In the genomic region with DNA sequence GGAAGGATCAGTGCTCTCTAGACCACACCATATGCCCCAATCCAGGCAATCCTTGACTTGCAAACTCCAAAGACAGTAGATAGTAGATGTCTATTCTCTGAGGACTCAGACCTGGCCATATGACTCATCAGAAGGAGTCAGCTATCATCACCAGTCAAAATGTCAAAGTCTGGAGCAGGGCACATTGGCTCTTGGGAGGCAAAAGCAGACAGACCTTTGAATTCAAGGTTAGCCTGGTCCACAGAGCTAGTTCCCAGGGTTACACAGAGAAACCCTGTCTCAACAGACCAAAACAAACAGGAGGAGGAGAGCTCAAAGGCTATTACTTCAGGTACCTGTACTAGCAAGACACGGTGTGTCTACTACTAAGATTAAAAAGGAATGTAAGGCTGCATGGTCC, we compare ENCODE assay signal across 14 mouse cellular contexts. TPM values are rescaled to one million over a fixed set of nuclear protein-coding genes. Genes with fewer than 3 reads are reported as not detected.
A peak's percentile ranks its signal among the peaks of the same experiment; 100 is the strongest.
DNase-seq lines count a peak whose midpoint lies in the region.
"Had no signal": no experiment of that assay in that cellular context is flagged by ENCODE, and none has a peak within 500 bp of the region (broad histone marks: within the 10 kb centered on the region; RNA-seq: fewer than 3 reads in every experiment).

No protein-coding gene starts in this region.

- peak; percentile 64 for DNase-seq in adrenal gland, adult 2 months
- no peak for DNase-seq in adrenal gland, postnatal 25 days
- DNase-seq in adrenal gland, postnatal 10 days: peak; percentile 21
- DNase-seq in adrenal gland, postnatal 36 days: peak; percentile 28 to 31
- DNase-seq in yolk sac, embryonic 10.5 days (ENCODE audit: low spot score): peak; percentile 57
- no peak for DNase-seq in cerebellum, postnatal 14 days
- DNase-seq in lung, postnatal 14 days: no peak
- DNase-seq in urinary bladder, postnatal 25 days (ENCODE audit: low spot score): no peak
- DNase-seq: cerebellum, adult 11 months; cerebellum, adult 18-20 months; cerebellum, adult 8-10 months; cerebellum, adult 9-11 months; cerebellum, postnatal 25 days; forebrain, postnatal 0 days had no signal

RNA-seq across cellular contexts. Expression of gene Snapc5, which starts 14.8 kb away (rescaled TPM):
- total RNA-seq in adrenal gland, adult 2 months (2021): 10 to 100 TPM; 26.0 to 28.5 TPM
- polyA plus RNA-seq in adrenal gland, adult 2 months (2012; rRNA removed): 2.1 and 2.2 TPM in 2 replicates
- total RNA-seq in adrenal gland, postnatal 25 days (2021): 23.2 and 25.0 TPM in 2 replicates
- total RNA-seq in adrenal gland, postnatal 10 days (2021): 10 to 100 TPM; 17.4 to 20.8 TPM
- 10 to 100 TPM; 20.7 to 21.3 TPM for total RNA-seq in adrenal gland, postnatal 36 days (2021)

RNA-seq across cellular contexts. Expression of gene Rpl4, which starts 20.7 kb away (rescaled TPM):
- 1,000 to 10,000 TPM in 1 of 2 experiments, 100 to 1,000 TPM in 1; 966 to 1,016 TPM for total RNA-seq in adrenal gland, adult 2 months (2021)
- polyA plus RNA-seq in adrenal gland, adult 2 months (2012; rRNA removed): 83.8 and 120 TPM in 2 replicates
- 896 and 928 TPM in 2 replicates for total RNA-seq in adrenal gland, postnatal 25 days (2021)
- 100 to 1,000 TPM; 901 to 923 TPM for total RNA-seq in adrenal gland, postnatal 10 days (2021)
- 1,000 to 10,000 TPM in 1 of 2 experiments, 100 to 1,000 TPM in 1; 960 to 1,012 TPM for total RNA-seq in adrenal gland, postnatal 36 days (2021)

RNA-seq across cellular contexts. Expression of gene Zwilch, which starts 21.0 kb away (rescaled TPM):
- total RNA-seq in adrenal gland, adult 2 months (2021): 1 to 10 TPM; 2.1 to 5.4 TPM
- 0.50 and 0.55 TPM in 2 replicates for polyA plus RNA-seq in adrenal gland, adult 2 months (2012; rRNA removed)
- 5.1 and 5.3 TPM in 2 replicates for total RNA-seq in adrenal gland, postnatal 25 days (2021)
- 10 to 100 TPM in 1 of 2 experiments, 1 to 10 TPM in 1; 5.9 to 12.8 TPM for total RNA-seq in adrenal gland, postnatal 10 days (2021)
- total RNA-seq in adrenal gland, postnatal 36 days (2021): 1 to 10 TPM; 2.7 to 4.0 TPM

RNA-seq across cellular contexts. Expression of gene Uchl4, which starts 41.1 kb away (rescaled TPM):
- total RNA-seq in adrenal gland, adult 2 months (2021): 1 to 10 TPM; 1.8 to 2.2 TPM
- not detected in 2 replicates for polyA plus RNA-seq in adrenal gland, adult 2 months (2012; rRNA removed)
- 2.6 and 2.9 TPM in 2 replicates for total RNA-seq in adrenal gland, postnatal 25 days (2021)
- total RNA-seq in adrenal gland, postnatal 10 days (2021): 1 to 10 TPM; 1.9 to 3.1 TPM
- 1 to 10 TPM; 2.5 to 2.7 TPM for total RNA-seq in adrenal gland, postnatal 36 days (2021)
- total RNA-seq: forebrain, postnatal 0 days had no signal

RNA-seq across cellular contexts. Expression of gene Map2k1, which starts 59.6 kb away (rescaled TPM):
- total RNA-seq in adrenal gland, adult 2 months (2021): 100 to 1,000 TPM in 1 of 2 experiments, 10 to 100 TPM in 1; 64.3 to 103 TPM
- 29.1 and 34.1 TPM in 2 replicates for polyA plus RNA-seq in adrenal gland, adult 2 months (2012; rRNA removed)
- total RNA-seq in adrenal gland, postnatal 25 days (2021): 65.4 and 68.3 TPM in 2 replicates
- total RNA-seq in adrenal gland, postnatal 10 days (2021): 10 to 100 TPM; 54.7 to 55.1 TPM
- 10 to 100 TPM; 80.4 to 91.1 TPM for total RNA-seq in adrenal gland, postnatal 36 days (2021)

Comparison
In these comparisons a context has a peak if more than half of its experiments do, and no peak if none do; other contexts are left out.
1. DNase-seq: peak in adrenal gland, adult 2 months (single experiment), adrenal gland, postnatal 10 days (single experiment), adrenal gland, postnatal 36 days (2 of 2) and yolk sac, embryonic 10.5 days (single experiment); none in adrenal gland, postnatal 25 days (single experiment), cerebellum, postnatal 14 days (0 of 2), lung, postnatal 14 days (single experiment) and urinary bladder, postnatal 25 days (single experiment).